Mouse (Mus musculus): ENCODE data around the gene Gpr55.
A peak's percentile ranks its signal among the peaks of the same experiment; 100 is the strongest.

The Gpr55 gene

DNA sequence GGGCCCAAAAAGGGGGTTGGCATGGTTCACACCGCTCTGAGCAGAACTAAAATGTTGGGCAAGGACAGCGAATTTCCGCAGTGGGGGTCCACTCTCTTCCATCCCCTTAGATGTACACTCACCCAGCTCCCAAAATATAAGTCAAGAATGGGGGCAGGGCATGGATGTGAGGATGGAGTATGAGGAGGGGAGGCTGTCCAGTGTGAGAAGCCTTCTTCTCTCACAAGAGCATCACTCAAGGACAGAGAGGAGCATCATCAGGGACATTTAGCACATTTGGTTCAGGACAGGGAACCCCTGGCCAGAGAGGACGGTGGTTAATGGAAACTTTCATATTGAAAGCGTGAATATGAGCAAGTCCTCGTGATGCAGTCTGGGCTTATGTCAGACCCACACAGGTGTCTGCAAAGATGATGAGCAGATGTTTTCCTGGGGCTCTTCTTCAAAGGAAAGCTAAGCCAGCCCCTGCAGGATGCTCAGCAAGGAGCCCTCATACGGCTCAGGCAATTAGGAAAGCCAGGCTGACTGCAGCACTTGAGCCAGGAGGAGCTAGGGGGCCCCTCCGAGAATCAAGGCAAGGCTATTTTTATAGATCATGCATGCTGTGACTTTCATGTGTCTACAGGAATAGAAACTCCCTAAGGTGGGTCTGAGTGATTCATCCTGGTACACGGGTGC is 2.7 kb downstream of the Gpr55 start:
- peak; percentile 51 for DNase-seq (ENCODE audit: low read depth, low spot score)

DNA sequence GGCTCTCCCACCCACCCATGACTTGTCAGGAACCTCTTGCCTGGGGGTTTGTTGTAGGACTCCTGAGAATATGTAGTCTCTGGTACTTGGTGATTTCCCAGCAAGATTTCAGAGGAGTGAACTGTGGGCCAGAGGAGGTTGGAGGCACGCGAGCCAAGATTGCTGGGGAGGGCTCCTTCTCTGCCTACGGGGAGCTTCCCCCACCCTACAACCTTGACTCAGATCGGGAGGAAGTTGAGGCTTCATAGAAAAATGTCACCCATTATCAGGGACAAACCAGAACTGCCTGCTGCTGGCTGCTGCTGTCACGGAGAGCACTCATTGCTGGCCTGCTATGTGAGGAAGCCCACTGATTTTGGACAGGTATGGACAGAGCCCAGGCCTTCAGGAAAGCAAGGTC is 3.5 kb downstream of the Gpr55 start:
- peak; percentile 50 for DNase-seq (ENCODE audit: low read depth, low spot score)

DNA sequence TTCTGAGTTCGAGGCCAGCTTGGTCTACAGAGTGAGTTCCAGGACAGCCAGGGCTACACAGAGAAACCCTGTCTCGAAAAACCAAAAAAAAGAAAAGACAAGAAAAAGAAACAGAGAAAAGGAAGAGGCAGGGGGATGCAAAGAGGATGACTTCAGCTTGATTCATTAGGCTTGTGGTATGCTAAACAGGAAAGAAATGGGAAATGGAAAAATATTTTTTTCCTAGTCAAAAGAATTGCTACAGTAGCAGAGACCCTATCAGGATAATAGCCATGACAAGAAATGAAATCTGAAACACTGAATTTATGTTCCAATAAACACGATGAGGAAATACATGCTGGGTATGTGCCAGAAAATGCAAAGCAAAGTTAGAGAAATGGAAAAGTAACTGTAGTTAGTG is 5.7 kb downstream of the Gpr55 start:
- no peak for DNase-seq (ENCODE audit: low read depth, low spot score)

DNA sequence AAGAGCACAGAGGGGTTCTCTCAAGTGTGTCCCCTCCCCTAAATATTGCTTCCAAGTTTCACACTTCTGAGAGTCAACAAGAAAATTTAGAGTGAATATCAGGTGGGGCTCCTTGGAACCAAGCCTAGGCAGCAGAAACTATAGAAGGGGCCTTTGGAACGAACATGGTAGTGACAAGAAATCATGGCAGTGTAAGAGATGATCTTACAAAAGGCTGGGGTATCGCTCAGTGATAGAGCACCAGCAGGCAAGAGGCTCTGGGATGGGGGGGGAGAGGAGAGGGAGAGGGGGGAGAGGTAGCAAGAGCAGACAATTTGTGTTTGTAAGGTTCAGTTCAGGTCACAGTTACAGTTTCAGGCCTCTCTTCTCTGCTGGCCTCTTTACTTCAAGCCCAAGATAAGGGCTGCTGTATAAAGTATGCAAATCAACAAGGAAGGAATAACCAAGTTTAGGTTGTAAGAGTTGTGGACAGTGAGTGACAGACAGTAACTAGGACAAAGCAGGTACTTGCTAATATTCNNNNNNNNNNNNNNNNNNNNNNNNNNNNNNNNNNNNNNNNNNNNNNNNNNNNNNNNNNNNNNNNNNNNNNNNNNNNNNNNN is 11.6 kb downstream of the Gpr55 start:
- no peak for DNase-seq (ENCODE audit: low read depth, low spot score)

DNA sequence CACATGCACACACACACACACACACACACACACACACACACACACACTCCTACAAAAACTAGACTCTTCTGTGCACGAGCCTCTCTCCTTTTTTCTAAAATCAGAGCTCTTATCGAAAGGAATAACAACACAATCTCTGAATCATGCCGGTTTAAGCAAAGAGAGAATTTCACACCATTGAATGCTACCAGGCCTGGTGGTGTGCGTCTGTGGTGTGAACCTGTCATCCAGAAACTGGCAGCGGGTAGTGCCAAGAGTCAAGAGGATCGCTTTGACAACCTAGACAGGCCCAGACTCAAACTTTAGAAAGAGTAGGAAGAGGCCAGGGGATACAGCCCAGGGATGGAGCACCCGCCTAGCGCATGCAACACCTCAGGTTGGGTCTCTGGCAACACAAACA is 18.5 kb downstream of the Gpr55 start:
- DNase-seq (ENCODE audit: low read depth, low spot score): no peak

DNA sequence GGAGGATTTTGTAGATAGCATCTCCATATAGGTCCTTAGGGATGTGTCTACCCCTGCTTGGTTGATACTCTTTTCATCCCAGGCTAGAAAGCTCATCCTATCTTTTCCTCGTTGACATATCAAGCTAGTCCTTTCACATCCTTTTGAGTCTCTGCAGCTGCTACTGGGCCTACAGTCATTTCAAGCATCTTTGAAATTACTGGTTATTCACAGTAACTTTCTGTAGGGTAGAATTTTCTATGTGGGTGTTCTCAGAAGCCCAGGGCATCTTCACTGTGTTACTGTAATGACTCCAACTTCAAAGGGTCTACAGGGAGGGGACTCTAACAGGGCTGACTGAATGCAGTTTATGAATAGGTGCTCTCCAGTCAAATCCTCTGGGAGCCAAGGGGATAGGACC is 23.5 kb downstream of the Gpr55 start:
- DNase-seq (ENCODE audit: low read depth, low spot score): no peak

DNA sequence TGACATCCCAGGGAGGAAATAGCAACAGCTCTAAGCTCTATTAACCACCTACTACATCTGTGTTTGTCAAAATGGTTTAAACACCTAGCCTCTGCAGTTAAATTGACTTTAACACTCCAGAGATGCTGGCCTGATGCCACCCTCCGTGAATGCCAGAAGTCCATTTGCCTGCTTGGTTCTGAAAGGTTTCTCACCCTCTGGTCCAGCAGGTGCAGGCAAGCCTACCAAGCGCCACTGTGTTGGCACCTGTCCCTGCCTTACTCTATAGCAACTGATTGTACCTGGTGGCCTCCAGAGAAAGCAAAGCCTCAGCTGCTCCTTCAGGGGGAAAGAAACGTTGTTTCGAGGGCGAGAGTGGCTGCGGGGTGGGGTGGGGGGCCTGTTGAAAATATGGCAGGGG is 24.5 kb downstream of the Gpr55 start:
- no peak for DNase-seq (ENCODE audit: low read depth, low spot score)

DNA sequence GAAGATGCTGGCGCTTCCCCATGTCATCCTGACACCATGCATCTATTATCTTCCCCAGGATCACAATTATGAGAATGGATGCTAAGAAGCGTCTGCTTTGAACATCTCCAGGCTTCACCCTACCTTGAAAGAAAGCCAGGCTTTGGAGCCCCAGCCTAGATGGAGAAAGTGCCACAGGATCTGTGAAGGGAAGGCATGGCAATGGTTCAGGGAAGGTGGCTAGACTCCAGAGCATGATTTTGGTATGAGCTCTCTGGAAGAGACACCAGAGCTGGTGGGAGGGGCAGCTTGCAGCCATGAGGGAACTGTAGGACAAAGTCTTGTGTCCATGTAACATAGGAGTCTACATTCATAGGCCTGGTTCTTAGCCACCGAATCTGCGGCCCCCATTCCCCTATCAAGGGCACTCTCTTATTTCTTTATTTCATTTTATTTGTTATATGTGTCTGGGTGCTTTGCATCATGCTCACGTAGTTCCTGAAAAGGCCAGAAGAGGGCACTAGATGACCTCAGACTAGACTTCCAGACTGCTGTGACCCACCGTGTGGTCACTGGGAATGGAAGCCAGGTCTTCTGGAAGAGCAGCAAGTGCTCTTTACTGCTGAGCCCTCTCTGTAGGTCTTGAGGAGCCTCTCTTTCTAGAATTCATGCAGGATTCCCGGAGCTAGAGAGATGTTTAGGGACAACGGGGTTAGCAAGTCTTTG is 25.5 kb downstream of the Gpr55 start:
- DNase-seq (ENCODE audit: low read depth, low spot score): peak; percentile 85

DNA sequence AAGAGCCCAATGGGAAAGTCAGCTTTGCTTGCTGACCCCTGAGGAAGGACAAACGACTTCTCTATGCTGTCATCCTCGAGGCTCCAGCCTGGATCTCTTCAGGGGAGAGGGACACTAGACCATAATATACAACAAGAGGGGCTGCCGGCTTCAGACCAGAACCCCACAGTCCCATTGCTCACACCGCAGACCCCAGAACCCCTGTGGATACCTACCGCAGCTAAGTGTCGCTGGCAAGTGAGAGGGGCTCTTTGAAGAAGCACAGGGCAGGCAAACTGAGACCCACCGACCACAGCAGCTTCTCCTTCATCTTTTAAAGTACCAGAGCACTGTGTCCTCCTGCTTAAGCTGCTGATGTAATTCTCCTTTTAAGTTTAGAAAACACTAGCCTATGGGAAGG is 26.2 kb downstream of the Gpr55 start:
- DNase-seq (ENCODE audit: low read depth, low spot score): no peak

DNA sequence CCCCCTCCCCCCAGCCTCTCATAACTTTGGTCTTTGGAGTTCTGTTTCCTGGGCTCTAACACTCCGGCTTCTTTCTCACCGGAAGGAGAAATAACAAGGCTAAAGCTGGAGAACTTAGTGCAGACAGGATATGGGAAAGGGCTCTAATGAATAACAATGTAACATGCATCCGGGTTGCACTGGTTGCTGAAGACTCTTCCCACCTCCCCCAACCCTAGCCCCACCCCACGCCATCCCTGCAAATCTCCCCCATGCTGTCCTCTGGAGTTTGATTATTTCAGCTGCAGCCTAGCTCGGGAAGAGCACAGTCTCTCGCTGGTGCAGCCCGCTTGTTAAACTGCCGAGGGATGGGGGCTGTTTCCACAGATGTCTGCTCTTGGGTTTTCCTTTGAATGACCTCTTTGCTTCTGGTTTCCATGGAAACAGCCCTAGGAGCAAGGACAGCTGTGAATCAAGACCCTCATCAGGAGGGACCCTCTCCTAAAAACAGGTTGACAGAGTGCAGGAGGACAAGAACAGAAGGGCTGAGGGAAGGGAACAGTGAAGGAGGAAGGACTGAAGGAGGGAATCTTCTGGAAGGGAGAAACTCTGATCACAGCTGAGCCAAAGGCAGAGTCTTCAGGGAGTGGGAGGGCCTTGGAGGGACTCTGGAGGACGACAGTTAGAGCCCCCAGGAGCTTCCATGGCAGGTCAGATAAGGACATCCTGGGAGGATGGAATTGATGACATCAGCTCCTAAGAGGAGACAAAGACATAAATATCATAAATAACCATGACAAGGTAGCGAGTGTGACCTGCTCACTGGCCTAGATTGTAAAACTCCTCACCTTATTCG is 27.0 kb downstream of the Gpr55 start:
- DNase-seq (ENCODE audit: low read depth, low spot score): no peak

DNA sequence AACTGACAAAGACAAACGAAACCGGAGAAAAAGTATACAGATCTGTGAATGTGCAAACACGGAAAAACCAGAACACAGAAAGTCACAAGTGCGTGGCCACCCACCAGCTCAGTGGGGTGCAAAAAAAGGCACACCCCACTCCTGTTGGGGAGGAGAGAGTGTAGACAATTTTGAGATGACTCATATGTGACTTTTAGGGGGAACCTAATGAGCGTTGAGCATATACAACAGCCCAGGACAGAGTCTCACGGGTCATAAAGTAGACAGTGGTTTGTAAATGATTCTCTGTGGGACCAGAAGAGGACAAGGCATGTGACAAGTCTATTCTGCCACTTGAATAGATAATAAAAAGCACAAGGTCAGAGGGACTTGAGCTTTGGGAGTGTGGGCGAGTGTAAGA is 27.6 kb downstream of the Gpr55 start:
- DNase-seq (ENCODE audit: low read depth, low spot score): no peak

DNA sequence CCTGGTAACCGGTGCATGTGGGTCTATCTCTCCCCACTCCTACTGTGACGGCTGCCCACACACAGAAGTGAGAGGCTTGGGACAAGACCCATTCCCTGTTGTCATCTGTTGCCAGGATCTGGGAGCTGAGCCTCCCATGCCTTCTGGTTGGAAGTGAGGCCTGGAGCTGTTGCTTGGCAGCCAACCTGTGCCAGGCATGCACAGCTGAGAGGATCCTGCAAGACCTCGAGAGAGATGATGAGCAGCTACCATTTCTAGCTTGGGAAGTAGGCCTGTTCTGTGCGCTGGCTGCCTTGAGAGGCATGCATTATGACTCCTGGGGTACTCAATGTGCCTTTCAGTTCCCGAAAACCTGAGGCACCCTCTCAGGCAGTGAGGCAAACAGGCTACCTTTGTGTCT is 29.6 kb downstream of the Gpr55 start:
- no peak for DNase-seq (ENCODE audit: low read depth, low spot score)

DNA sequence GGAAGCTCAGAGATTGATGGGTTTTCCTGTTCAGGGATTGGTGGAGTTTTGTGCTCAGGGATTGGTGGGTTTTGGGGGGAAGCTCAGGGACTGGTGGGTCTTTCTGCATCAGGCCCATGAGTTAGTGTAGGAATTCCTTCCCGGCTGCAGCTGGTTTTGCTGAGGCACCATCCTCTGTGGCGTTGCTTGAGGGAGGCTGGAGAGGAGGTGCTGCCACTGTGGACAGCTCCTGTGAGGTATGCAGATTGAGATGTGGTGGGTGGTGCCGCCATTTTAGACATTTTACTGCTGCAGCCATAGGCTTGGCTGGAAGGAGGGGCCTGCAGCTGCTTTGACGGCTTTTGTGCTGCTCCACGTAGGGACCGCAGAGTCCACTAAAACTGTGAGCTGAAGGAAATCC is 31.4 kb downstream of the Gpr55 start:
- no peak for DNase-seq (ENCODE audit: low read depth, low spot score)

DNA sequence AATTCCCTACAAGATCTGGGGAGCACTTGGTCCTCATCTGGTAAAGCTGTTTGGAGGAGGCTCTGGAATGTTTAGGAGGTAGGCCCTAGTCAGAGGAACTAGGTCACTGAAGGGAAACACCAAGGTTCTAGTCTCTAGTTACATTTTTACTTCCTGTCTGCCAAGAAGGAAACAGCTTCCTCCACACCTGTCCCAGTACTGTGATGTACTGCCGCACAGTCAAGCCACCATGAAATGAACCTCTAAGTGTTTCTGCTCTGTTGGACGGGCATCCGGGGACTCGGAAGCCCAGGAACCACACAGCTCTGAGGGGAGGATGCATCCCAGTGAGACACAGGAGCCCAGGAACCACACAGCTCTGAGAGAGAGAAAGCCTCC is 32.1 kb downstream of the Gpr55 start:
- no peak for DNase-seq (ENCODE audit: low read depth, low spot score)

DNA sequence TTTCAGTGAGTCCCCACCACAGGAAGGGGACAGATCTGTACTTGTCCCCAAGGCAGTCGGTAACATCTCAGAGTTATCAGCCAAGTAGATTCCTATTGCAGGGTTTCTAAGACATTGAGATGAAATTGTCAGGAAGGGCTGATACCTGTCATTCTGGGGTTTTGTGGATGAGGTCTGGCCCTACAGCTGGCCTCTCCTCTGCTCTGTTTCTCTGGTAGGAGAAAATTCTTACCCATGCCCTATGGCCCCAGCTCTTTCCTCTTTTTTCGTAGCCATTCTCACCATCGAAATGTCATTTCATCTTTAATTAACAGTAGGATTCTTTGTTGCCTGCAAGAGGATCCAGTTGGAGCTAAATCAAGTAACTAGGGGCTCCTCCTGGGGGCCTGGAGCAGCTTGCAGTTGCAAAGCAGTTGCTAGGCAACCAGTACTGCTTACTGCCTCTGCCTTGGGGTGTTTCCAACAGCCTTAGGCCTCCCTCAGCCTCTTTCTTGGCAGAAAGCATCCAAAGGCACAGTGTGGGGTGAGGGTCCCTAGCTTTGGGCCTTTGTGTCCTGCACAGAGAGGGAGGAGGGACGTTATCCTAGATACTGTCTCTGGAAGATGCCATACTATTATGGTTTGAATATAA is 32.6 kb downstream of the Gpr55 start, which contains the start of gene 4933407L21Rik:
Gene 4933407L21Rik (plus strand): TSS at position 427 of the 631 bp plus-strand sequence.
- no peak for DNase-seq (ENCODE audit: low read depth, low spot score)

DNA sequence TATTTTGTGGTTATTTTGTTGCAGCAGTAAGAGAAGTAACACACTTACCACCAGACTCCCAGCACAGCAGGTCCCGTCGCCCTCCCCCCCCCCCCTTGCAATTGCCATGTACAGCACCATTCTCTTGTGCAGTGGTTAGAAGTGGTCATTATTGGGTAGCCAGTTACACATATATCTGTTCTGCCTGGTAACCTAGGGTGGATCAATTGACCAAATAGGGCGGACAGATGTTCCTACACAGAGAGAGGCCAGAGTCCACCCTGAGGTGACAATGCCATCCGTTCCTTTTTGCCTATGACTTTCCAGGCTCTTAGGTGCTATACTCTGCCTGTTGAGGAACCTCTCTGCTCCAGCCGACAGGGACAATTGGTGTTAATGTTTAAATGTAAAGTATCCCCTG is 35.6 kb downstream of the Gpr55 start:
- DNase-seq (ENCODE audit: low read depth, low spot score): no peak

DNA sequence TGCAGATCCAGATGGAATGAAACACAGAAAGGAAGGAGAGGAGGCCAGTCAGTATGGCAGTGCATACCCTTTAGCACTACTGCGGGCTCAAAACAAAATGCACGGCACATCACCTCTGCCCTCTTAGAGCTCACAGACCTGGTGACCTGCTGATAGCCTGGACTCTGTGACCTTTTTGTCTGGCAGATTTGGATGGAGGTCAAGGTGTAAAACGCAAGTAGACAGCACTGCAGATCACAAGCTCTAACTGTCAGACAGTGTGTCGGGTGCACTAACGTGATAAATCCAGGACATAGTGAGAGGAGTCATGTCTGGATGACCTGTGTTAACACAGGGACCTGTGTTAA is 38.0 kb downstream of the Gpr55 start:
- DNase-seq (ENCODE audit: low read depth, low spot score): no peak

DNA sequence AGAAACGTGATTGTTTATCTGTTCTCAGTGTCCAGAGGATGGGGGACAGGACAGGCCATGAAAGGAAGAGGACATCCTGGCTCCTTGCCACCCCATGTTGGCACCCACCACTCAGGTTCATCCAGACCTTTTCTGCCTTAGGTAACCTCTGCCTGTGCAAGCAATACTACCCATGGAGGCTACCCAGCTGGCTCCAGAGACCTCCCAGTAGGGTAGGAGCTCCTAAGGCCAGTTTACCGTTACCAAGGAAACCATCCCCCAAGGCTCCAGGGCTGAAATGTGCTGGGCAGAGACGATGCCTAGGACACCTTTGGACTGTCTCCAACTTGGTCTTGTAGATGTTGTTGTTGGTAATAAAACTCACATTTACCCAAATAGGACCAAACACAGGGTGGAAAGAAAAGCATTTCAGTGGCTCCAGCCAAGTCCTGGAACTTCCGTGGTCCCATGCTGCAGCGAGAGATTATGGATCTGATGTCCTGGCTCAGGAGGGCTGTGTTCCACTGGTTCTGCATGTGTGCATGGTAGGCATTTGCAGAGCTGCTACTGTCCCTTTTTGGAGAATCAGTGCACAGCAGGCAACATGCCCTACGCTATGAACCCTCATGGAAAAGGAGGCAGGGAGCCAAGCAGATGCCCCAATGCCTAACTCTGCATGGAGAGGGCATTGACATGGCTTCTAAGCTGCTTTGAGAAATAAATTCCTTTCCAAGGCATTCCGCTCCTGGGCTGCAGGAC is 38.5 kb downstream of the Gpr55 start:
- DNase-seq (ENCODE audit: low read depth, low spot score): no peak

DNA sequence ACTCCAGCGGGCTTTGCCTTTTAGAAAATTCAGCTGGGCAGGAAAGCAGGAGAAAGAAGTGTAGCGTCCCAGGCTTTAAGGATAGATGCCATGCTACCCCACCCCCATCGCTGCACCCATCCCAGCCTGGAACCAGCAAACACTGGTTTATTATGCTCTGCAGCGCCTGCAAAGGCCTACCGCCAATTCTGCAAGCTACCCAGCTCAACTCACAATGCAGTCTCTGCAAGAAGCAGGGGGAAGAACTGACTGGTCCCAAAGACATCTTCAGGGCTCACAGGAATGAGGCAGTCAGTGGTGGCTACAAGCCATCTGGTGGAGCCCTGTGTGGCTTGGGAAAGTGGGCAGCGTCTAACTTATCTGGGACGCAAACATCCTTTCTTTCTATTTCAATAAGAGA is 39.1 kb downstream of the Gpr55 start:
- no peak for DNase-seq (ENCODE audit: low read depth, low spot score)

DNA sequence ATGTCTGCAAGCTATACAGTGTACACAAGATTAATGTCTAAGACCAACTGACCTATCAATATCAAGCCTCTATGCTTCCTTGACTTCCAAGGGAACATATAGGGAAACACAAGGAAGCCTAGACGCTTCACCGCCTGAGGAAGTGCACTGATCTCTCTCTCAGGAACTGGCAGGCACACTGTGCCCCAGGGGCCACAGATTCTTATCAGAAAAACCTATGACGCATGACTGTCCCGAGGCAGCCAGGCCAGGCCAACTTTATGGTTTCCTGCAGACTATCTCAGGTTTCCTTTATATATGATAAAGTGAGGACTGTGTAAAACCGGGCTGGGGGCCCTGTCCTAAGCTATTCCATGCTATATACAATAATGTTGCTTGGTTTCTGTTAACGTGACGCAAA is 41.2 kb downstream of the Gpr55 start:
- peak; percentile 22 for DNase-seq (ENCODE audit: low read depth, low spot score)

DNA sequence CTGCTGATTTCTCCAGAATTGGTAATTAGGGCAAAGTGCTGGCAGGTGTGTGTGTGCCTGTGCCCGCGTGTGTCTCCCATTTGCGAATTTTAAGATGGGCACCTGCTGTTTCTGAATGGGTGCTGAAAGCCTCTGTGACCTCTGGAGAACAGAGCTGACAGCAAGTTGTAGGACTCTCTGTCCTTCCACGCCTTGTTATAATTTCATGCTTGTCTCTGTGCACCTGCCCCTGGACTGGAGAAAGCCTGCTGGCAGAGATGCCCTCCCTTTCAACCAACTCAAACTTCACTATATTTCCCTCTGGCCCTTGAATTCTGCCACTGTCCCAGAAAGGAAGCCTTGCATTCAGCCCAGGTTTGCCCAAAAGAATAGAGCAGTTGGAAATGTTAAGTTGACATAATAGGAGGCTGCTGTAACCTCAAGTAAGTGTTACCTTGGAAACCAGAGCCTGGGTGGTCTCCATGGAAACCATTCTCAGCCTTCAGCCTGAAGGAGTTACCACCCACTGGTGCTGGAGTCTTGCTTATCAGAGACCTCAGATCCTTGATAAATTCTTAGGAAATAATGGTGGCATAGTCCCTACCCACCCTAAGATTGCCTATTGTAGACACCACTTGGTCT is 43.9 kb downstream of the Gpr55 start:
- no peak for DNase-seq (ENCODE audit: low read depth, low spot score)

All from CD4-positive, CD25-positive, alpha-beta regulatory T cell, adult 2 months (primary cell).